Mouse (Mus musculus) kidney, embryonic 14.5 days (tissue): ENCODE data around the gene Sap30l. TPM values are rescaled to one million over a fixed set of nuclear protein-coding genes. Genes with fewer than 3 reads are reported as not detected.

Source experiments
- ATAC-seq: fragments of 200-750 bp; cut with Nextera tagmentation; 2 replicates; pipeline ENCODE4 v1.8.0; 2017; ENCODE audit warnings: moderate number of reproducible peaks, mild to moderate bottlenecking, moderate TSS enrichment, moderate library complexity; ENCODE audit not compliant: low FRiP score, low TSS enrichment
- H3K27ac ChIP-seq: fragments of 300-500 bp; sonication (generic); 2 replicates; pipeline ENCODE4 v1.5.1; 2014; ENCODE audit warnings: low read depth, mild to moderate bottlenecking, low read length, moderate library complexity, mixed read lengths
- H3K27me3 ChIP-seq: fragments of 300-500 bp; sonication (generic); 2 replicates; pipeline ENCODE4 v1.6.1; 2014; ENCODE audit warnings: mild to moderate bottlenecking, low read length; ENCODE audit not compliant: control insufficient read depth, insufficient read depth
- H3K36me3 ChIP-seq: fragments of 300-500 bp; sonication (generic); 2 replicates; pipeline ENCODE4 v1.6.1; 2014; ENCODE audit warnings: low read length, mixed read lengths; ENCODE audit not compliant: control insufficient read depth, insufficient read depth
- H3K4me1 ChIP-seq: fragments of 300-500 bp; sonication (generic); 2 replicates; pipeline ENCODE4 v1.6.1; 2014; ENCODE audit warnings: low read length, mixed read lengths; ENCODE audit not compliant: control insufficient read depth, insufficient read depth
- H3K4me2 ChIP-seq: fragments of 300-500 bp; sonication (generic); replicated peaks from 2 replicates; pipeline ENCODE4 v1.6.1; 2014; ENCODE audit warnings: low read depth, mild to moderate bottlenecking, low read length
- H3K4me3 ChIP-seq: fragments of 300-500 bp; sonication (generic); 2 replicates; pipeline ENCODE4 v1.5.1; 2014; ENCODE audit warnings: mild to moderate bottlenecking, low read length
- H3K9ac ChIP-seq: fragments of 300-500 bp; sonication (generic); 2 replicates; pipeline ENCODE4 v1.6.1; 2014; ENCODE audit warnings: low read depth, mild to moderate bottlenecking, low read length, moderate library complexity
- H3K9me3 ChIP-seq: fragments of 300-500 bp; sonication (generic); 2 replicates; pipeline ENCODE4 v1.6.1; 2016; ENCODE audit warnings: low read length; ENCODE audit not compliant: control insufficient read depth
- WGBS: fragments of 180-500 bp; shearing (Covaris S2); extraction: QIAGEN DNeasy Blood & Tissue Kit; methylation state at CpG from one replicate; pipeline ENCODE4 v1.1.7; 2014; 5-methylcytosine and 5-hydroxymethylcytosine counted together
- polyA plus RNA-seq: library from polyadenylated mRNA; unstranded; fragments of >200 nt; fragmentation: Nextera tagmentation; extraction: Ambion mirVana; gene quantifications from 2 replicates; pipeline ENCODE4 v1.2.1, GENCODE M21; 2014

Gene Sap30l
- polyA plus RNA-seq, result 15.0 and 19.0 TPM in 2 replicates

GRCm38 (mm10) chr11:57800971-57801765, at the start of gene Sap30l:
Gene Sap30l, plus strand, starts transcription at chr11:57801637.
- peak within 1 kb of the TSS; percentile 95 for H3K9ac ChIP-seq
- peak within 1 kb of the TSS; percentile 55 for H3K27ac ChIP-seq
- H3K4me1 ChIP-seq, result peaks cover 8% of the 10 kb centered on the region
- peak; percentile 97 for ATAC-seq
- peak within 1 kb of the TSS; percentile 99 for H3K4me2 ChIP-seq
- under 1% methylated on average over 46 of the region's 66 CpGs for whole genome bisulfite sequencing
- peak within 1 kb of the TSS; percentile 70 for H3K4me3 ChIP-seq
- no peaks in the 10 kb centered on the region for H3K9me3 ChIP-seq
- H3K36me3 ChIP-seq, result no peaks in the 10 kb centered on the region
- H3K27me3 ChIP-seq, result no peaks in the 10 kb centered on the region

GRCm38 (mm10) chr11:57753538-57754203, 47.8 kb upstream of the Sap30l start:
- WGBS, result 42% methylated on average over 14 of the region's 14 CpGs
- Histone ChIP-seq H3K36me3 (no peaks in the 10 kb centered on the region), H3K27ac (no peak overlapping the region), H3K4me1 (no peaks in the 10 kb centered on the region), H3K9me3 (no peaks in the 10 kb centered on the region), H3K9ac (no peak overlapping the region), H3K4me3 (no peak overlapping the region), H3K4me2 (no peak overlapping the region), H3K27me3 (no peaks in the 10 kb centered on the region)
- ATAC-seq, result no peak

- Histone ChIP-seq H3K9ac (no peak overlapping the region), H3K4me1 (no peaks in the 10 kb centered on the region; the same call in 1 of the 2 replicates), H3K9me3 (no peaks in the 10 kb centered on the region; the same call in 1 of the 2 replicates), H3K36me3 (no peaks in the 10 kb centered on the region), H3K27me3 (no peaks in the 10 kb centered on the region), H3K4me3 (no peak overlapping the region), H3K27ac (no peak overlapping the region), H3K4me2 (no peak overlapping the region)
- ATAC-seq, result no peak
- WGBS, result 68% methylated on average over 9 of the region's 9 CpGs
Observed at GRCm38 (mm10) chr11:57758621-57759020, 42.8 kb upstream of the Sap30l start.

GRCm38 (mm10) chr11:57760509-57761058, 40.9 kb upstream of the Sap30l start:
- WGBS, result 2% methylated on average over 14 of the region's 14 CpGs
- Histone ChIP-seq H3K27ac (no peak overlapping the region), H3K9me3 (no peaks in the 10 kb centered on the region; the same call in 1 of the 2 replicates), H3K9ac (no peak overlapping the region), H3K27me3 (no peaks in the 10 kb centered on the region), H3K4me2 (no peak overlapping the region), H3K4me1 (no peaks in the 10 kb centered on the region; the same call in 1 of the 2 replicates), H3K4me3 (no peak overlapping the region), H3K36me3 (no peaks in the 10 kb centered on the region)
- ATAC-seq, result peak; percentile 87

- Histone ChIP-seq H3K9ac (no peak overlapping the region), H3K9me3 (no peaks in the 10 kb centered on the region; the same call in 1 of the 2 replicates), H3K4me3 (no peak overlapping the region), H3K36me3 (no peaks in the 10 kb centered on the region), H3K4me1 (peaks cover 2% of the 10 kb centered on the region; the same call in 1 of the 2 replicates), H3K27me3 (no peaks in the 10 kb centered on the region), H3K4me2 (no peak overlapping the region), H3K27ac (no peak overlapping the region)
- 93% methylated on average over 4 of the region's 4 CpGs for WGBS
- ATAC-seq, result no peak
Observed at GRCm38 (mm10) chr11:57761347-57761746, 40.1 kb upstream of the Sap30l start.

- no peaks in the 10 kb centered on the region for H3K27me3 ChIP-seq
- WGBS, result 88% methylated on average over 3 of the region's 3 CpGs
Observed at GRCm38 (mm10) chr11:57764124-57764523, 37.3 kb upstream of the Sap30l start.

GRCm38 (mm10) chr11:57766617-57767016, 34.8 kb upstream of the Sap30l start:
- 28% methylated on average over 12 of the region's 12 CpGs for WGBS
- Histone ChIP-seq H3K9ac (no peak overlapping the region), H3K27me3 (no peaks in the 10 kb centered on the region), H3K9me3 (no peaks in the 10 kb centered on the region; the same call in 1 of the 2 replicates), H3K4me2 (no peak overlapping the region), H3K4me1 (0 out of 2 replicates have a peak, but pooled peaks cover 8% of the 10 kb centered on the region), H3K36me3 (no peaks in the 10 kb centered on the region), H3K27ac (no peak overlapping the region), H3K4me3 (no peak overlapping the region)
- ATAC-seq, result 0 out of 2 replicates have a peak, but pooled peaks have one; percentile 51

More at GRCm38 (mm10) chr11:57764124-57764523, 37.3 kb upstream of the Sap30l start:
- peaks cover 8% of the 10 kb centered on the region; the same call in 1 of the 2 replicates for H3K4me1 ChIP-seq
- no peak for ATAC-seq
- H3K9ac ChIP-seq, result no peak overlapping the region
- H3K36me3 ChIP-seq, result no peaks in the 10 kb centered on the region
- H3K27ac ChIP-seq, result no peak overlapping the region
- no peak overlapping the region for H3K4me2 ChIP-seq
- H3K9me3 ChIP-seq, result no peaks in the 10 kb centered on the region; the same call in 1 of the 2 replicates
- no peak overlapping the region for H3K4me3 ChIP-seq

- Histone ChIP-seq H3K9me3 (no peaks in the 10 kb centered on the region; the same call in 1 of the 2 replicates), H3K27me3 (no peaks in the 10 kb centered on the region), H3K4me3 (no peak overlapping the region), H3K9ac (no peak overlapping the region), H3K4me1 (0 out of 2 replicates have a peak, but pooled peaks cover 8% of the 10 kb centered on the region), H3K27ac (no peak overlapping the region), H3K36me3 (no peaks in the 10 kb centered on the region), H3K4me2 (no peak overlapping the region)
- WGBS, result 53% methylated on average over 6 of the region's 6 CpGs
- no peak for ATAC-seq
Observed at GRCm38 (mm10) chr11:57767171-57767570, 34.3 kb upstream of the Sap30l start.
